Mouse (Mus musculus) MEL (cell line): ENCODE measurements at regions not wholly inside any gene's neighbourhood (a gene's known extent, or its start where the extent isn't known, plus 50 kb on each side); places are given as distances from the start of the nearest gene placed in this dataset.

ENCODE experiments used
- DNase-seq: peaks from one replicate; pipeline ENCODE4 v3.0.0; 2011; ENCODE audit warnings: low read depth, low spot score
- H3K27ac ChIP-seq: 2 replicates; pipeline ENCODE4 v1.5.1; 2012; ENCODE audit warnings: low read depth, mild to moderate bottlenecking, control low read depth, low read length, moderate library complexity; ENCODE audit not compliant: control insufficient read depth
- H3K27me3 ChIP-seq, 2 experiments: fragments of 150-350 bp in 1 of 2; sonication (generic) in 1 of 2; 2 replicates each; pipeline ENCODE4 v1.6.1; 2012; ENCODE audit warnings: low read length in 2 of 2, mild to moderate bottlenecking in 2 of 2, improper control_type of control experiment in 1 of 2, moderate library complexity in 1 of 2; ENCODE audit not compliant: insufficient read depth in 2 of 2, control insufficient read depth in 1 of 2
- H3K36me3 ChIP-seq, 2 experiments: 2 replicates each; pipeline ENCODE4 v1.6.1; 2012 to 2014; ENCODE audit warnings: low read length in 2 of 2, improper control_type of control experiment in 1 of 2, inconsistent platforms in 1 of 2, mild to moderate bottlenecking in 1 of 2; ENCODE audit not compliant: insufficient read depth in 2 of 2, control insufficient read depth in 1 of 2
- H3K4me1 ChIP-seq, 2 experiments: fragments of 150-350 bp in 1 of 2; sonication (generic) in 1 of 2; 2 replicates each; pipeline ENCODE4 v1.6.1; 2012; ENCODE audit warnings: low read length in 2 of 2, improper control_type of control experiment in 1 of 2, mild to moderate bottlenecking in 1 of 2; ENCODE audit not compliant: insufficient read depth in 2 of 2, control insufficient read depth in 1 of 2
- H3K4me3 ChIP-seq, 2 experiments: fragments of 150-350 bp in 1 of 2; sonication (generic) in 1 of 2; 2 replicates each; pipeline ENCODE4 v1.5.1; 2012; ENCODE audit warnings: low read depth in 2 of 2, low read length in 2 of 2, mild to moderate bottlenecking in 2 of 2, moderate library complexity in 2 of 2, control low read depth in 1 of 2, improper control_type of control experiment in 1 of 2; ENCODE audit not compliant: control insufficient read depth in 1 of 2, insufficient read depth in 1 of 2
- H3K79me2 ChIP-seq: 2 replicates; pipeline ENCODE4 v1.6.1; 2012; ENCODE audit warnings: mild to moderate bottlenecking, low read length, moderate library complexity; ENCODE audit not compliant: control insufficient read depth, poor library complexity, insufficient read depth
- H3K9ac ChIP-seq: 2 replicates; pipeline ENCODE4 v1.6.1; 2012; ENCODE audit warnings: low read depth, mild to moderate bottlenecking, control low read depth, low read length, moderate library complexity; ENCODE audit not compliant: control insufficient read depth, poor library complexity, severe bottlenecking
- H3K9me3 ChIP-seq: fragments of 150-350 bp; sonication (generic); replicated peaks from 2 replicates; pipeline ENCODE4 v1.6.1; 2012; ENCODE audit warnings: mild to moderate bottlenecking, low read length, improper control_type of control experiment, moderate library complexity; ENCODE audit not compliant: insufficient read depth
- BHLHE40 ChIP-seq: IDR thresholded peaks from 2 replicates; pipeline ENCODE4 v1.6.1; 2012; ENCODE audit warnings: low read depth, mild to moderate bottlenecking, inconsistent platforms, low read length, improper control_type of control experiment, borderline replicate concordance
- CHD1 ChIP-seq: IDR thresholded peaks from 2 replicates; pipeline ENCODE4 v1.6.1; 2012; ENCODE audit warnings: low read depth, mild to moderate bottlenecking, inconsistent platforms, low read length, improper control_type of control experiment
- CHD2 ChIP-seq: IDR thresholded peaks from 2 replicates; pipeline ENCODE4 v1.6.1; 2011; ENCODE audit warnings: low read length, improper control_type of control experiment
- CTCF ChIP-seq, 3 experiments: IDR thresholded peaks in 2 of 3; conservative IDR thresholded peaks in 1 of 3; 2 replicates each; pipeline ENCODE4 v1.5.1; 2011 to 2012; ENCODE audit warnings: low read length in 3 of 3, low read depth in 2 of 3, mild to moderate bottlenecking in 2 of 3, improper control_type of control experiment in 1 of 3, inconsistent platforms in 1 of 3, mixed read lengths in 1 of 3, moderate library complexity in 1 of 3; ENCODE audit not compliant: control insufficient read depth in 1 of 3, insufficient read depth in 1 of 3, poor library complexity in 1 of 3, severe bottlenecking in 1 of 3
- E2F4 ChIP-seq: IDR thresholded peaks from 2 replicates; pipeline ENCODE4 v1.6.1; 2011; ENCODE audit warnings: low read depth, low read length, improper control_type of control experiment, borderline replicate concordance
- ELF1 ChIP-seq: IDR thresholded peaks from 2 replicates; pipeline ENCODE4 v1.6.1; 2014; ENCODE audit warnings: low read depth, mild to moderate bottlenecking, inconsistent platforms, low read length, improper control_type of control experiment, moderate library complexity
- EP300 ChIP-seq, 2 experiments: IDR thresholded peaks; 2 replicates each; pipeline ENCODE4 v1.6.1; 2011; ENCODE audit warnings: improper control_type of control experiment in 2 of 2, low read length in 2 of 2, low read depth in 1 of 2, mild to moderate bottlenecking in 1 of 2
- ETS1 ChIP-seq: IDR thresholded peaks from 2 replicates; pipeline ENCODE4 v1.6.1; 2012; ENCODE audit warnings: low read depth, mild to moderate bottlenecking, inconsistent platforms, low read length, improper control_type of control experiment, moderate library complexity
- GABPA ChIP-seq: IDR thresholded peaks from 2 replicates; pipeline ENCODE4 v1.6.1; 2012; ENCODE audit warnings: low read depth, mild to moderate bottlenecking, inconsistent platforms, low read length, improper control_type of control experiment, moderate library complexity
- GATA1 ChIP-seq: IDR thresholded peaks from 2 replicates; pipeline ENCODE4 v1.6.1; 2011; ENCODE audit warnings: low read depth, low read length, improper control_type of control experiment
- HCFC1 ChIP-seq: IDR thresholded peaks from 2 replicates; pipeline ENCODE4 v1.6.1; 2012; ENCODE audit warnings: low read depth, mild to moderate bottlenecking, inconsistent platforms, low read length, improper control_type of control experiment, moderate library complexity
- JUND ChIP-seq: IDR thresholded peaks from 2 replicates; pipeline ENCODE4 v1.6.1; 2011; ENCODE audit warnings: low read depth, mild to moderate bottlenecking, improper control_type of control experiment, low read length
- KAT2A ChIP-seq: conservative IDR thresholded peaks from 2 replicates; pipeline ENCODE4 v1.6.1; 2012; ENCODE audit warnings: low read depth, low read length, improper control_type of control experiment, inconsistent platforms
- MAFK ChIP-seq: IDR thresholded peaks from 2 replicates; pipeline ENCODE4 v1.6.1; 2011; ENCODE audit warnings: low read depth, mild to moderate bottlenecking, low read length, improper control_type of control experiment, borderline replicate concordance
- MAX ChIP-seq: IDR thresholded peaks from 2 replicates; pipeline ENCODE4 v1.6.1; 2011; ENCODE audit warnings: low read length, improper control_type of control experiment
- MAZ ChIP-seq: IDR thresholded peaks from 2 replicates; pipeline ENCODE4 v1.6.1; 2012; ENCODE audit warnings: low read depth, mild to moderate bottlenecking, inconsistent platforms, low read length, improper control_type of control experiment
- MEF2A ChIP-seq: IDR thresholded peaks from 2 replicates; pipeline ENCODE4 v1.6.1; 2014; ENCODE audit warnings: low read depth, mild to moderate bottlenecking, inconsistent platforms, low read length, improper control_type of control experiment; ENCODE audit not compliant: poor library complexity, insufficient replicate concordance, severe bottlenecking; ENCODE audit errors: extremely low read depth
- MXI1 ChIP-seq: IDR thresholded peaks from 2 replicates; pipeline ENCODE4 v1.6.1; 2011; ENCODE audit warnings: mild to moderate bottlenecking, low read depth, low read length, improper control_type of control experiment
- MYB ChIP-seq: IDR thresholded peaks from 2 replicates; pipeline ENCODE4 v1.6.1; 2011; ENCODE audit warnings: mild to moderate bottlenecking, low read depth, low read length, improper control_type of control experiment
- NELFE ChIP-seq: IDR thresholded peaks from 2 replicates; pipeline ENCODE4 v1.6.1; 2011; ENCODE audit warnings: low read depth, low read length, improper control_type of control experiment
- NRF1 ChIP-seq: IDR thresholded peaks from 2 replicates; pipeline ENCODE4 v1.6.1; 2014; ENCODE audit warnings: low read depth, mild to moderate bottlenecking, inconsistent platforms, low read length, improper control_type of control experiment, moderate library complexity; ENCODE audit not compliant: poor library complexity, insufficient read depth, severe bottlenecking
- POLR2A ChIP-seq, 2 experiments: IDR thresholded peaks; 2 replicates each; pipeline ENCODE4 v1.6.1; 2011 to 2012; ENCODE audit warnings: low read length in 2 of 2, mild to moderate bottlenecking in 2 of 2, control low read depth in 1 of 2, improper control_type of control experiment in 1 of 2, low read depth in 1 of 2, moderate library complexity in 1 of 2; ENCODE audit not compliant: control insufficient read depth in 1 of 2, insufficient read depth in 1 of 2, poor library complexity in 1 of 2
- POLR2AphosphoS2 ChIP-seq: IDR thresholded peaks from 2 replicates; pipeline ENCODE4 v1.6.1; 2011; ENCODE audit warnings: low read length, improper control_type of control experiment
- POLR2AphosphoS5 ChIP-seq: IDR thresholded peaks from 2 replicates; pipeline ENCODE4 v1.6.1; 2012; ENCODE audit warnings: low read depth, borderline replicate concordance, mild to moderate bottlenecking, inconsistent platforms, low read length, moderate library complexity, mixed read lengths
- RAD21 ChIP-seq: IDR thresholded peaks from 2 replicates; pipeline ENCODE4 v1.6.1; 2011; ENCODE audit warnings: mild to moderate bottlenecking, low read depth, low read length, improper control_type of control experiment
- RCOR1 ChIP-seq: IDR thresholded peaks from 2 replicates; pipeline ENCODE4 v1.6.1; 2012; ENCODE audit warnings: low read depth, mild to moderate bottlenecking, inconsistent platforms, low read length, improper control_type of control experiment
- SIN3A ChIP-seq: IDR thresholded peaks from 2 replicates; pipeline ENCODE4 v1.6.1; 2012; ENCODE audit warnings: low read length, improper control_type of control experiment, inconsistent platforms
- SMC3 ChIP-seq: IDR thresholded peaks from 2 replicates; pipeline ENCODE4 v1.6.1; 2011; ENCODE audit warnings: low read depth, low read length, improper control_type of control experiment
- TAL1 ChIP-seq: IDR thresholded peaks from 2 replicates; pipeline ENCODE4 v1.6.1; 2012; ENCODE audit warnings: mild to moderate bottlenecking, inconsistent platforms, low read length, moderate library complexity, mixed read lengths
- TBP ChIP-seq: IDR thresholded peaks from 2 replicates; pipeline ENCODE4 v1.8.0; 2011; ENCODE audit warnings: low read depth, low read length, improper control_type of control experiment
- TCF12 ChIP-seq: IDR thresholded peaks from 2 replicates; pipeline ENCODE4 v1.6.1; 2014; ENCODE audit warnings: low read depth, mild to moderate bottlenecking, inconsistent platforms, low read length, improper control_type of control experiment, moderate library complexity
- UBTF ChIP-seq: IDR thresholded peaks from 2 replicates; pipeline ENCODE4 v1.6.1; 2012; ENCODE audit warnings: low read depth, mild to moderate bottlenecking, inconsistent platforms, low read length, improper control_type of control experiment, moderate library complexity, borderline replicate concordance; ENCODE audit not compliant: insufficient read depth
- USF1 ChIP-seq: IDR thresholded peaks from 2 replicates; pipeline ENCODE4 v1.6.1; 2014; ENCODE audit warnings: low read depth, mild to moderate bottlenecking, inconsistent platforms, low read length, improper control_type of control experiment, moderate library complexity
- USF2 ChIP-seq, 2 experiments: IDR thresholded peaks; 2 replicates each; pipeline ENCODE4 v1.6.1; 2011 to 2012; ENCODE audit warnings: improper control_type of control experiment in 2 of 2, low read length in 2 of 2, borderline replicate concordance in 1 of 2, inconsistent platforms in 1 of 2, low read depth in 1 of 2, mild to moderate bottlenecking in 1 of 2; ENCODE audit not compliant: insufficient read depth in 1 of 2
- ZC3H11A ChIP-seq: IDR thresholded peaks from 2 replicates; pipeline ENCODE4 v1.6.1; 2012; ENCODE audit warnings: low read depth, mild to moderate bottlenecking, inconsistent platforms, low read length, improper control_type of control experiment
- ZKSCAN1 ChIP-seq: IDR thresholded peaks from 2 replicates; pipeline ENCODE4 v1.6.1; 2012; ENCODE audit warnings: low read depth, mild to moderate bottlenecking, inconsistent platforms, low read length, improper control_type of control experiment, moderate library complexity
- ZMIZ1 ChIP-seq: IDR thresholded peaks from 2 replicates; pipeline ENCODE4 v1.6.1; 2012; ENCODE audit warnings: low read depth, mild to moderate bottlenecking, inconsistent platforms, low read length, improper control_type of control experiment, moderate library complexity
- ZNF384 ChIP-seq: IDR thresholded peaks from 2 replicates; pipeline ENCODE4 v1.6.1; 2012; ENCODE audit warnings: low read depth, mild to moderate bottlenecking, inconsistent platforms, low read length, improper control_type of control experiment

GRCm38 (mm10) chr13:46023187-46023586 lies 58.4 kb upstream of the Atxn1 start:
- peak overlapping the region; percentile 5 to 23; a peak in 3 of 4 replicates for H3K4me3 ChIP-seq

GRCm38 (mm10) chr13:46020945-46021835 lies 56.4 kb upstream of the Atxn1 start:
- Histone ChIP-seq H3K36me3 (peaks cover 0 to 13% of the 10 kb centered on the region in 2 experiments; a peak in 2 of 4 replicates), H3K4me3 (no peak overlapping the region)
- no peak for DNase-seq
- TF ChIP-seq CHD1 (no peak), ZNF384 (no peak), MYB (no peak), ETS1 (no peak), RAD21 (no peak), MXI1 (no peak), JUND (no peak), CTCF (IDR thresholded peaks at IDR 0.05 in 2 of 3, conservative IDR thresholded peaks at IDR 0.05 in 1 of 3; ENCODE audit: control insufficient read depth in 1 of 3, insufficient read depth in 1 of 3, low read depth in 2 of 3, low read length in 3 of 3, poor library complexity in 1 of 3, severe bottlenecking in 1 of 3) (no peak), BHLHE40 (no peak), ZKSCAN1 (no peak), USF1 (no peak), RCOR1 (no peak), GATA1 (no peak), TBP (no peak), MAX (no peak)

More at GRCm38 (mm10) chr13:46023187-46023586, 58.4 kb upstream of the Atxn1 start:
- Histone ChIP-seq H3K36me3 (peaks cover 0 to 13% of the 10 kb centered on the region in 2 experiments; a peak in 2 of 4 replicates), H3K4me1 (peaks cover 5 to 32% of the 10 kb centered on the region in 2 experiments; a peak in 3 of 4 replicates), H3K27me3 (no peaks in the 10 kb centered on the region; a peak in 1 of 4 replicates), H3K27ac (peak overlapping the region; percentile 51; the same call in 1 of the 2 replicates), H3K79me2 (no peaks in the 10 kb centered on the region), H3K9ac (0 out of 2 replicates have a peak overlapping the region, but pooled peaks have one; percentile 3)
- TF ChIP-seq MYB (no peak), TAL1 (peak; percentile 37), CHD1 (no peak), E2F4 (no peak), ZNF384 (no peak), HCFC1 (no peak), UBTF (no peak), GATA1 (peak; percentile 34), MAFK (no peak), ZC3H11A (no peak), MXI1 (no peak), KAT2A (no peak), MAX (0 out of 2 replicates have a peak, but pooled peaks have one; percentile 19), USF2 (IDR thresholded peaks at IDR 0.05; ENCODE audit: borderline replicate concordance in 1 of 2, insufficient read depth in 1 of 2, low read depth in 1 of 2, low read length in 2 of 2) (no peak), BHLHE40 (0 out of 2 replicates have a peak, but pooled peaks have one; percentile 43), MAZ (no peak), ELF1 (no peak), TCF12 (peak; percentile 44; the same call in 1 of the 2 replicates), ETS1 (0 out of 2 replicates have a peak, but pooled peaks have one; percentile 20), POLR2A (IDR thresholded peaks at IDR 0.05; ENCODE audit: control insufficient read depth in 1 of 2, insufficient read depth in 1 of 2, low read depth in 1 of 2, low read length in 2 of 2, poor library complexity in 1 of 2) (no peak), USF1 (no peak), EP300 (IDR thresholded peaks at IDR 0.05; ENCODE audit: low read depth in 1 of 2, low read length in 2 of 2) (peak in 1 of 2 experiments; percentile 37; a peak in 1 of 4 replicates), MEF2A (no peak), CHD2 (no peak), JUND (no peak), GABPA (no peak), NELFE (no peak), SIN3A (peak; percentile 37; the same call in 1 of the 2 replicates), POLR2AphosphoS2 (no peak), NRF1 (no peak), CTCF (IDR thresholded peaks at IDR 0.05 in 2 of 3, conservative IDR thresholded peaks at IDR 0.05 in 1 of 3; ENCODE audit: control insufficient read depth in 1 of 3, insufficient read depth in 1 of 3, low read depth in 2 of 3, low read length in 3 of 3, poor library complexity in 1 of 3, severe bottlenecking in 1 of 3) (no peak), POLR2AphosphoS5 (no peak), TBP (no peak), RCOR1 (0 out of 2 replicates have a peak, but pooled peaks have one; percentile 9), SMC3 (no peak), ZMIZ1 (no peak)
- TF ChIP-seq, all 39 proteins: peak for 9
- peak; percentile 81 for DNase-seq
- H3K9me3 ChIP-seq, result no peaks in the 10 kb centered on the region

More at GRCm38 (mm10) chr13:46020945-46021835, 56.4 kb upstream of the Atxn1 start:
- Histone ChIP-seq H3K27ac (no peak overlapping the region), H3K4me1 (peaks cover 6 to 36% of the 10 kb centered on the region in 2 experiments; a peak in 3 of 4 replicates), H3K79me2 (no peaks in the 10 kb centered on the region), H3K9me3 (no peaks in the 10 kb centered on the region), H3K9ac (no peak overlapping the region), H3K27me3 (no peaks in the 10 kb centered on the region; a peak in 1 of 4 replicates)
